Mouse (Mus musculus) cortical plate, adult 2 months (tissue): ENCODE data around the gene Ccdc24.

Source experiments
- CTCF ChIP-seq: fragments of 200-500 bp; IDR thresholded peaks from 2 replicates; pipeline ENCODE4 v1.5.1; 2011; ENCODE audit warnings: mild to moderate bottlenecking, control low read depth, low read length; ENCODE audit not compliant: insufficient read depth; ENCODE audit errors: extremely low read depth
- POLR2A ChIP-seq: fragments of 200-500 bp; IDR thresholded peaks from 2 replicates; pipeline ENCODE4 v1.6.1; 2011; ENCODE audit warnings: mild to moderate bottlenecking, low read length, control low read depth; ENCODE audit not compliant: insufficient read depth; ENCODE audit errors: extremely low read depth

DNA sequence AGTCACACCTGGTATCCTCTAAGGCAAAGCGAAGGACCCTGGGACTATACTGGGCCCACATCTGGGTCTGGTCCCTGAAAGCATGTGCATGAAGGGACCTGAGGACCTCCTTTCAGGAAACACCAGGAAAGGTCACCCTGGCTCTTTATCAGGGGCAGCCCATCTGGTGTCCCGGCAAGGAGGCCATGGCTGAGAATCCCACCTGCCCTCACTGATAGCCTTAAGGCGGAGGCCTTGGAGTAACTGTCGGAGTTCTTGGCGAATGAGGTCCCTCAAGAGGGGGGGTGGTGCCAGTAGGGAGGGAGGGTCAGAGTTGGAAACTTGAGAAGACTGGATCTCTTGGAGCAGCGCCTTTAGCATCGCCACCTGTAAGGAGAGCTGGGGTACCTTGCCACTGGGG lies 570 bp downstream of the Ccdc24 start:
- no peak for TF ChIP-seq CTCF
- no peak for TF ChIP-seq POLR2A
